Mouse (Mus musculus) activated CD4-positive, CD25-positive, alpha-beta regulatory T cell, adult 4 months (primary cell): ENCODE measurements around the gene Olfr272. TPM values are rescaled to one million over a fixed set of nuclear protein-coding genes. Genes with fewer than 3 reads are reported as not detected.

Experiments
- ATAC-seq: one replicate; pipeline ENCODE4 v1.8.0; 2017
- polyA plus RNA-seq, 2 experiments: library from polyadenylated mRNA; unstranded; fragments of 100-300 nt; shearing (Covaris generic); gene quantifications; one replicate each; pipeline ENCODE4 v1.2.1; 2017

The Olfr272 gene
- not detected for polyA plus RNA-seq

GRCm38 (mm10) chr4:52919078-52919477, at the start of gene Olfr272:
TSS of gene Olfr272 (minus strand) at chr4:52919178.
- no peak for ATAC-seq

DNA sequence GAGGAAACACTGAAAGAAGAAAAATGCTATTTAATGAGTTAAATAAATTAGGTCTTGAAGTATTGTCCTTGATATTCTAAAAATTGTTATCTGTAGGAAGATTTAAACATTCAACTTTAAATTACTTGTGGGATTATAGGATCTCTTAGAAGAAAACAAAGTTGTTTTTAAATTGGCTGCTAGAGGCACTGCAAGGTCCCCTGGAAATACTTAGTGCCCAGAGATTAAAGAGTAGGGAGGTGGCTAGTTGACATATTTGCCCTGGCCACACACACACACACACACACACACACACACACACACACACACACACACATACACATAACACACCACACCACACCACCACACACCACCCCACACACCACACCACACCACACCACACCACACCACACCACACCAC, 45.3 kb upstream of the Olfr272 start, which contains the start of gene Olfr270:
TSS of gene Olfr270 (plus strand) at position 301 of the 400 bp plus-strand sequence.
- ATAC-seq: no peak

DNA sequence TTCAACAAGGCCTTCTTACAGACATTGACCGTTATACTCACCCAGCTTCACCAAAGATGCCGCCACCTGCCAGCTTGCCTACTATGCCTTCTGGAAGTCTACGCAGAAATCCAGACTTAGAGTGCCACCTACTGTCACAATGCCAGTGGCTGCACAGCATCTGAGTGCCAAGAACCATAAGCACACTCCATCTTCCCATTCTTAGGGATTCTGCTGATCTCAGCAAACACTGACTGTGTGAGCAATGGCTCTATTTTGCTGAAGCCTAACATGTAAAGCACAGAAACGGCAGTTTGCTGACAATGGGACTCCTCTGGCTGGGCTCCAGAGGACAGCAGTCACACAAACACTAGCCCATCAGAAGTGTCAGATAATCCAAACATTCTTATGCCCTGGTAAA, 39.7 kb upstream of the Olfr272 start:
- ATAC-seq: no peak

DNA sequence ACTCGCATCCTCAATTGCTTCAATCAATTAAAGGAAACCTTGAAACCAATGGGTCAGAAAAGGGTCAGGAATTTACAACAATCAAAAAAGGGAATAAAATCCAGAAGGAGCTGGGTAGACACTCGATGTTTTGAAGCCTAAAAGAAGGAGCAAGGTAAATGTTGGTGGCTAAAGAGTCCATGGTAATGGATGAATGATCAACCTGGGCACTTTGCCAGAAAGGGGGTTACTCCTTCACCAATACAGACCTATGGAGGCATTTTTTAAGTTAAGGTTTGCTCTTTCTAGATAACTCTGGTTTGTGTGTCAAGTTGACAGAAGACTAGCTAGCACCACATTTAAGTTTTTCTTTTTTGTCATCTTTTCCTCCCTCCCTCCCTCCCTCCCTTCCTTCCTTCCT, 30.0 kb upstream of the Olfr272 start:
- ATAC-seq: no peak

GRCm38 (mm10) chr4:52946665-52947064, 27.7 kb upstream of the Olfr272 start:
- no peak for ATAC-seq

- no peak for ATAC-seq
Measured at GRCm38 (mm10) chr4:52930480-52930879, 11.5 kb upstream of the Olfr272 start.

DNA sequence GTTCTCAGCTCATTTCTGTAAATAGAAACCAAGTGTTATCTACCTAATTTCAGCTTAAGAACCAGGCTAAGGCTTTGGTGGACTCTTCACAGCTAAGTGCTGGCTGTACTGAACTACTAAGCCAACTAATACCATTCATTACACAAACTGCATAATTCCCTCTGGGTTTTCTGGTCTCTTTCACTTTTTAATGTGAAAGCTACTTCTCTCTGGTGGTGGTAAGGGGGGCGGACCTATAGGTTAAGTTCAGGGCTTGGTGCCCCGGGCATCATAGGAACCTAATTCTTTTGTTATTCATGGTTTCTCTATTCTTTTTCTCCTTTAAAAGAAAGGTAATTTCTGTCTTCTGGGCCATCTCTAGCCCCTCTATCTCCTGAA, 1.7 kb downstream of the Olfr272 start:
- ATAC-seq: no peak

GRCm38 (mm10) chr4:52916659-52917310, 2.2 kb downstream of the Olfr272 start:
- no peak for ATAC-seq

- ATAC-seq: no peak
Measured at GRCm38 (mm10) chr4:52912409-52912808, 6.6 kb downstream of the Olfr272 start.

- no peak for ATAC-seq
Measured at GRCm38 (mm10) chr4:52909542-52909941, 9.4 kb downstream of the Olfr272 start.

DNA sequence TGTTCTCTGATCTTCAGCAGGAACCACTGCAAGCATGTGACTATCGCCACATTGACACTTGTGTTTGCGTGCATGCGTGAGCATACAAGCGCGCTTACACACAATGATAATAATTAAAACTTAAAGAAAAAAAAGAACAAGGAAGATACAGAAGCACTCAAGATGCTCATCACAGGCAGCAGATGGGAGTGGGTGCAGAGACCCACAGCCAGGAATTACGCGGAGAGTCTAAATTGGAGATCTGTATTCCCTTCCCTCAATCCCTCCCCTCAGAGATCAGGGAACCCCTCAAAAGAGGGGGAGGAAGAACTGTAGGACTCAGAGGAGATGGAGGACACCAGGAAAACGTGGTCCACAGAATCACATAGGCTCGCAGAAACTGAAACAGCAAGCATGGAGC, 54.8 kb downstream of the Olfr272 start:
- ATAC-seq: no peak

Other genes with a start within 250 kb of the Olfr272 start
- gene Olfr275, start 104.6 kb downstream of the Olfr272 start, polyA plus RNA-seq: not detected
- under 1 TPM in 1 of 2 experiments, not detected in 1; 0.32 TPM for gene Olfr273, start 59.9 kb downstream of the Olfr272 start, polyA plus RNA-seq
- not detected for gene Olfr270, start 45.4 kb upstream of the Olfr272 start, polyA plus RNA-seq
- not detected for gene Nipsnap3a, start 70.1 kb upstream of the Olfr272 start, polyA plus RNA-seq
- gene Nipsnap3b, start 92.7 kb upstream of the Olfr272 start, polyA plus RNA-seq: 10 to 100 TPM; 69.3 to 80.6 TPM
- gene Abca1, start 240.7 kb upstream of the Olfr272 start, polyA plus RNA-seq: 1 to 10 TPM; 3.2 to 3.4 TPM